In genomic region chr17:35061299-35061698, GRCm38 (mm10) we compare ENCODE assay signal across 14 mouse cellular contexts. TPM values are rescaled to one million over a fixed set of nuclear protein-coding genes. Genes with fewer than 3 reads are reported as not detected.
A peak's percentile ranks its signal among the peaks of the same experiment; 100 is the strongest.
DNase-seq lines count a peak whose midpoint lies in the region; ATAC-seq and TF ChIP-seq lines count a peak whose summit lies in the region.
"Had no signal": no experiment of that assay in that cellular context is flagged by ENCODE, and none has a peak within 500 bp of the region (broad histone marks: within the 10 kb centered on the region; RNA-seq: fewer than 3 reads in every experiment).

No protein-coding gene starts in this region.

- H3K36me3 ChIP-seq in kidney, embryonic 14.5 days (ENCODE audit: control insufficient read depth, insufficient read depth, low read length), result peaks cover 49% of the 10 kb centered on the region
- peaks cover 4% of the 10 kb centered on the region for H3K36me3 ChIP-seq in ES-Bruce4 (ENCODE audit: control insufficient read depth, insufficient read depth, low read length, poor library complexity, severe bottlenecking)
- H3K36me3 ChIP-seq in limb, embryonic 15.5 days, result peaks cover 39% of the 10 kb centered on the region

- no peak for ATAC-seq in kidney, embryonic 14.5 days (ENCODE audit: low FRiP score, low TSS enrichment)
- ATAC-seq in limb, embryonic 15.5 days (ENCODE audit: insufficient number of reproducible peaks, low FRiP score, low TSS enrichment, low read depth), result no peak
- ATAC-seq in CD4-positive, CD25-positive, alpha-beta regulatory T cell, adult 4 months, result no peak
- ATAC-seq: hindbrain, postnatal 0 days; lung, postnatal 0 days had no signal

- no peak overlapping the region for H3K4me2 ChIP-seq in kidney, embryonic 14.5 days (replicated peaks; ENCODE audit: low read depth, low read length)
- no peak overlapping the region for H3K4me2 ChIP-seq in limb, embryonic 15.5 days

- no peak for TF ChIP-seq POLR2A in ES-Bruce4 (IDR thresholded peaks at IDR 0.05; ENCODE audit: insufficient read depth, low read length)

- TF ChIP-seq CTCF in ES-Bruce4 (IDR thresholded peaks at IDR 0.05; ENCODE audit: low read depth, low read length), result no peak

- H3K9ac ChIP-seq in kidney, embryonic 14.5 days (ENCODE audit: low read depth, low read length), result no peak overlapping the region
- no peak overlapping the region for H3K9ac ChIP-seq in ES-Bruce4 (ENCODE audit: low read depth, poor library complexity, severe bottlenecking)
- H3K9ac ChIP-seq in limb, embryonic 15.5 days, result no peak overlapping the region

- H3K4me1 ChIP-seq in kidney, embryonic 14.5 days (ENCODE audit: control insufficient read depth, insufficient read depth, low read length), result peaks cover 39% of the 10 kb centered on the region
- peaks cover 6% of the 10 kb centered on the region for H3K4me1 ChIP-seq in ES-Bruce4 (ENCODE audit: control insufficient read depth, insufficient read depth, low read length)
- H3K4me1 ChIP-seq in limb, embryonic 15.5 days, result peaks cover 43% of the 10 kb centered on the region

- no peak for TF ChIP-seq EP300 in ES-Bruce4 (IDR thresholded peaks at IDR 0.05; ENCODE audit: insufficient read depth, low read depth, low read length)

- H3K9me3 ChIP-seq in kidney, embryonic 14.5 days (ENCODE audit: control insufficient read depth, low read length), result no peaks in the 10 kb centered on the region
- H3K9me3 ChIP-seq in ES-Bruce4 (replicated peaks; ENCODE audit: control insufficient read depth, insufficient read depth, low read length, poor library complexity, severe bottlenecking), result no peaks in the 10 kb centered on the region
- H3K9me3 ChIP-seq in limb, embryonic 15.5 days, result no peaks in the 10 kb centered on the region
- H3K9me3 ChIP-seq: G1E had no signal

- peak overlapping the region; percentile 2; the same call in 1 of the 2 replicates for H3K4me3 ChIP-seq in kidney, embryonic 14.5 days (ENCODE audit: low read length)
- no peak overlapping the region for H3K4me3 ChIP-seq in ES-Bruce4 (ENCODE audit: low read depth, low read length)
- H3K4me3 ChIP-seq in limb, embryonic 15.5 days, result 0 out of 2 replicates have a peak overlapping the region, but pooled peaks have one; percentile 68

- WGBS in kidney, embryonic 14.5 days, result 72% methylated on average over 8 of the region's 8 CpGs
- 75% methylated on average over 8 of the region's 8 CpGs for WGBS in limb, embryonic 15.5 days

- no peaks in the 10 kb centered on the region; the same call in 1 of the 2 replicates for H3K27me3 ChIP-seq in kidney, embryonic 14.5 days (ENCODE audit: control insufficient read depth, insufficient read depth, low read length)
- no peaks in the 10 kb centered on the region for H3K27me3 ChIP-seq in ES-Bruce4 (ENCODE audit: control insufficient read depth, insufficient read depth, low read length, poor library complexity, severe bottlenecking)
- peaks cover 25% of the 10 kb centered on the region for H3K27me3 ChIP-seq in limb, embryonic 15.5 days

- DNase-seq in cerebellum, adult 9-11 months, result peak; percentile 49
- no peak for DNase-seq in cerebellum, adult 11 months
- DNase-seq in kidney, adult 9 months, result no peak
- DNase-seq in adrenal gland, adult (ENCODE audit: inconsistent age in 2 of 2, low spot score in 1 of 2), result no peak
- DNase-seq: gastrocnemius, postnatal 14 days had no signal

- H3K27ac ChIP-seq in kidney, embryonic 14.5 days (ENCODE audit: low read depth, low read length), result no peak overlapping the region
- H3K27ac ChIP-seq in ES-Bruce4 (ENCODE audit: insufficient read depth, low read length), result peak overlapping the region; percentile 5; the same call in 1 of the 2 replicates
- no peak overlapping the region; the same call in 1 of the 2 replicates for H3K27ac ChIP-seq in limb, embryonic 15.5 days
- H3K27ac ChIP-seq: hindbrain, postnatal 0 days; kidney, postnatal 0 days had no signal

RNA-seq across cellular contexts. Expression of gene Ddah2, which starts 2.5 kb away (rescaled TPM):
- 355 and 422 TPM in 2 replicates for polyA plus RNA-seq in kidney, embryonic 14.5 days (2014; fragmentation: Nextera tagmentation; extraction: Ambion mirVana)
- 92.5 and 101 TPM in 2 replicates for polyA plus RNA-seq in ES-Bruce4 (2011; ENCODE audit: insufficient read depth, insufficient read length, low read depth, missing spikeins)
- 321 and 336 TPM in 2 replicates for polyA plus RNA-seq in limb, embryonic 15.5 days (2015; fragmentation: Nextera tagmentation; extraction: Ambion mirVana)
- polyA plus RNA-seq in CD4-positive, CD25-positive, alpha-beta regulatory T cell, adult 4 months (2017; shearing (Covaris generic)), result 1 to 10 TPM; 1.1 to 6.3 TPM

RNA-seq across cellular contexts. Expression of gene Ly6g6c, which starts 3.9 kb away (rescaled TPM):
- 0.20 and 0.30 TPM in 2 replicates for polyA plus RNA-seq in kidney, embryonic 14.5 days (2014; fragmentation: Nextera tagmentation; extraction: Ambion mirVana)
- 3.7 and 4.0 TPM in 2 replicates for polyA plus RNA-seq in ES-Bruce4 (2011; ENCODE audit: insufficient read depth, insufficient read length, low read depth, missing spikeins)
- polyA plus RNA-seq in limb, embryonic 15.5 days (2015; fragmentation: Nextera tagmentation; extraction: Ambion mirVana), result 181 and 203 TPM in 2 replicates
- not detected for polyA plus RNA-seq in CD4-positive, CD25-positive, alpha-beta regulatory T cell, adult 4 months (2017; shearing (Covaris generic))
- polyA plus RNA-seq: G1E; heart, embryonic 14.5 days; hindbrain, postnatal 0 days; kidney, postnatal 0 days had no signal

RNA-seq across cellular contexts. Expression of gene Mpig6b, which starts 4.7 kb away (rescaled TPM):
- polyA plus RNA-seq in kidney, embryonic 14.5 days (2014; fragmentation: Nextera tagmentation; extraction: Ambion mirVana), result 0.36 and 0.46 TPM in 2 replicates
- polyA plus RNA-seq in ES-Bruce4 (2011; ENCODE audit: insufficient read depth, insufficient read length, low read depth, missing spikeins), result 2.8 and 3.3 TPM in 2 replicates
- polyA plus RNA-seq in limb, embryonic 15.5 days (2015; fragmentation: Nextera tagmentation; extraction: Ambion mirVana), result 1.0 and 1.4 TPM in 2 replicates
- polyA plus RNA-seq in CD4-positive, CD25-positive, alpha-beta regulatory T cell, adult 4 months (2017; shearing (Covaris generic)), result not detected
- polyA plus RNA-seq: G1E had no signal

RNA-seq across cellular contexts. Expression of gene Clic1, which starts 11.5 kb away (rescaled TPM):
- 72.1 and 172 TPM in 2 replicates for polyA plus RNA-seq in kidney, embryonic 14.5 days (2014; fragmentation: Nextera tagmentation; extraction: Ambion mirVana)
- 173 and 182 TPM in 2 replicates for polyA plus RNA-seq in ES-Bruce4 (2011; ENCODE audit: insufficient read depth, insufficient read length, low read depth, missing spikeins)
- polyA plus RNA-seq in limb, embryonic 15.5 days (2015; fragmentation: Nextera tagmentation; extraction: Ambion mirVana), result 351 and 363 TPM in 2 replicates
- 100 to 1,000 TPM; 490 to 619 TPM for polyA plus RNA-seq in CD4-positive, CD25-positive, alpha-beta regulatory T cell, adult 4 months (2017; shearing (Covaris generic))

RNA-seq across cellular contexts. Expression of gene Msh5, which starts 14.8 kb away (rescaled TPM):
- 4.9 and 5.9 TPM in 2 replicates for polyA plus RNA-seq in kidney, embryonic 14.5 days (2014; fragmentation: Nextera tagmentation; extraction: Ambion mirVana)
- polyA plus RNA-seq in ES-Bruce4 (2011; ENCODE audit: insufficient read depth, insufficient read length, low read depth, missing spikeins), result 6.7 and 7.4 TPM in 2 replicates
- polyA plus RNA-seq in limb, embryonic 15.5 days (2015; fragmentation: Nextera tagmentation; extraction: Ambion mirVana), result 3.0 and 3.5 TPM in 2 replicates
- polyA plus RNA-seq in CD4-positive, CD25-positive, alpha-beta regulatory T cell, adult 4 months (2017; shearing (Covaris generic)), result 1 to 10 TPM; 1.8 to 2.5 TPM

Comparison
In these comparisons a context has a peak if more than half of its experiments do, and no peak if none do; other contexts are left out.
1. RNA of gene Ddah2, which starts 2.5 kb away (polyA plus RNA-seq): 355 to 422 TPM in kidney, embryonic 14.5 days, 321 to 336 TPM in limb, embryonic 15.5 days and 92.5 to 101 TPM in ES-Bruce4; 1.1 to 6.3 TPM in CD4-positive, CD25-positive, alpha-beta regulatory T cell, adult 4 months; every median in the first group is over 10 times any median in the second.
2. RNA of gene Ly6g6c, which starts 3.9 kb away (polyA plus RNA-seq): 181 to 203 TPM in limb, embryonic 15.5 days; 3.7 to 4.0 TPM in ES-Bruce4, not detected in CD4-positive, CD25-positive, alpha-beta regulatory T cell, adult 4 months and 0.20 to 0.30 TPM in kidney, embryonic 14.5 days; every median in the first group is over 10 times any median in the second.